Mouse (Mus musculus) spleen, postnatal 4 days (tissue): ENCODE measurements around the gene Krt34.

Source experiments
- DNase-seq, 2 experiments: peaks; one replicate each; pipeline ENCODE4 v3.0.0; 2022; ENCODE audit warnings: low spot score in 2 of 2

Gene Krt34

DNA sequence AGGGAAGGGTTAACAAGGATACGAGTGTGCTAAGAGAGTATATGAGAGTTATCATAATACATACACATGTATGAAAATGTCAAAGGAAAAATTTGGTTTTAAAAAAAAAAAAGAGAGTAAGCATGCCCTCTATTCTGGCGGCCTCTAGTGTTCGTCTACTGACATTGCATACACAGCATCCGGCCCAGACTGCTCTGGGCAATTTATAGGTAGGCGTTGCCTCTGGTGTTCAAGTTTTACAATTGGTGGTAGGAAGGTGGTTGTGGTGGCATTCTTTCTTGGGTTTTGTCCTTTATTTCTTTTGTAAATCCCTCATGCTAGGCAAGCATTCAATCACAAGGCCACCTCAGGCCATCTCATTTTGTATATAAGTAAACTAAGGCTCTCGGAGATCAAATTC lies 36.5 kb downstream of the Krt34 start:
- DNase-seq, result no peak

DNA sequence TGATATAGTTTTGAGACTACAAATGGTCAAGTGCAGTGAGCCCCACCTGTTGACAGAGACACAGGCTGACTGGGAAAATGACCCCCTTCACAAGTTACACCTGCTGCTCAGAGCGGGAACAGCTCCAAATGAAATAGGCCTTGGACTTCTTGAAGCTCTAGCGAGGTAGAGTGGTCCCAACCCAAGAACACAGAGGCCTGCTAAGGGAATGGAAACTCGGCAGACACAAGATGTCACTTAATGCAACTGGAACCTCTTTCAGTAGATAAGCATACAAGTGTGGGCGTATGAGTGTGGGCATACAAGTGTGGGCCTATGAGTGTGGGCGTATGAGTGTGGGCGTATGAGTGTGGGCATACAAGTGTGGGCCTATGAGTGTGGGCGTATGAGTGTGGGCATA lies 42.3 kb downstream of the Krt34 start:
- DNase-seq, result no peak

DNA sequence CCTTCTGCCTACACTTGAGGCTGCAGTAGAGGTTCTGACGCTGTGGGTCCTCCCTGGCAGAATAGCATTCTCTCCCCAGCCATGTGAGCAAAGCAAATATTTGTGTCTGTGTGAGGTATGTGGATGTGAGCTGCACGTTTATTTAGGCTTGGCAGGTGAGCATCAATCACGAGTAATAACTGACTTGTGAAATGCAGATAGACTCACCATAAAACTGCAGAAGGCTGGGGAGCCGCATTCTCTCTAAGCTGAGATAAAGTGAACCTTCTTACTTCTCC lies 47.0 kb downstream of the Krt34 start:
- no peak for DNase-seq

DNA sequence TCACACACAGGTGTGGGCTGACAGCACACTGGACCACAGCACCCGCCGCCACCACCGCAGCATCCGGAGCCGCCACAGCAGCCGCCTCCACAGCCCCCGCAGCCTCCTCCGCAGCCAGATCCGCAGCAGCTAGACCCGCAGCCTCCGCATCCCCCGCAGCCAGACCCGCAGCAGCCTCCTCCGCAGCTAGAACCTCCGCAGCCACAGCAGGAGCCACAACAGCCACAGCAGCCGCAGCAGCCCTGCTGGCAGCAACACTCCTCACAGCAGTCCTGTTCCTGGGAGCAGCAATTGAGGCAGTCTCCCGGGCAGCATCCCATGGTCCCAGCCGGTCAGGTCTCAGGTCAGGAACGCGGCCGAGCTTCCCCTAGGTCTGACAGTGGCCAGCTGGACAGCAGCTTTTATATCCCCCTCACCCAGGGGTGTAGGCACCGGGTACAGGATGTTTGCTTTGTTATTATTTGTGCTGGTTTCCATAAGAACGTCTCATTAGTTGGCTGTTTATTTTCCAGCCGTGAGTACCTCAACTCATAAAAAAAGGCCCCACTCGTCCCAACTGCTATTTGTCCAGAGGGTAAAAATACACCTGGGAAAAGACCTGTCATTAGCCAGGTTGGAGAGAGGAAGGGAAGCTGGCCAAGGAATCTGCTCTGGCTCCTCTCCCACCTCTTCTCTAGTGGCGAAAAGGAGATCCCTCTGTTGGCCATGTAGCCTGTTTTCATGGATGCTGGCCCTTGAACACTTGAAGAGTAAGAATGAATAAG lies 47.6 kb downstream of the Krt34 start, which contains the start of gene Krtap17-1:
Krtap17-1 (minus strand) TSS at position 375 of the 764 bp plus-strand sequence.
- no peak for DNase-seq

DNA sequence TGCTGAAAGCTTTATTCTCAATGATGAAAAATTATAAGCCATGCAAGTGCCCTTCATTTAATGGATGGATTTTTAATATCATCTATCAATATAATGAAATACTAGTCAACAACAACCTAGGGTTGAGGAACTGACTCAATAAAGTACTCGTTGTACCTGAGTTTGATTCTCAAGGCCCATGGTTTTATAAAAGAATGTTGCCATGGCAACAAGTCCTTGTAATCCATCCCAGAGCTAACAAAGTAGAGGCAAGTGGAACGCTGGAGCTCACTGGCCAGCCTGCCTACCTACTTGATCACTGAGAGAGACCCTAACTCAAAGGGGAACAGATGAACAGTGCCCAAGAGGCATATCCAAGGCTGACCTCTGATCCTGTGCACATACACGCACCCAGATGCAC lies 50.8 kb downstream of the Krt34 start:
- DNase-seq, result no peak

DNA sequence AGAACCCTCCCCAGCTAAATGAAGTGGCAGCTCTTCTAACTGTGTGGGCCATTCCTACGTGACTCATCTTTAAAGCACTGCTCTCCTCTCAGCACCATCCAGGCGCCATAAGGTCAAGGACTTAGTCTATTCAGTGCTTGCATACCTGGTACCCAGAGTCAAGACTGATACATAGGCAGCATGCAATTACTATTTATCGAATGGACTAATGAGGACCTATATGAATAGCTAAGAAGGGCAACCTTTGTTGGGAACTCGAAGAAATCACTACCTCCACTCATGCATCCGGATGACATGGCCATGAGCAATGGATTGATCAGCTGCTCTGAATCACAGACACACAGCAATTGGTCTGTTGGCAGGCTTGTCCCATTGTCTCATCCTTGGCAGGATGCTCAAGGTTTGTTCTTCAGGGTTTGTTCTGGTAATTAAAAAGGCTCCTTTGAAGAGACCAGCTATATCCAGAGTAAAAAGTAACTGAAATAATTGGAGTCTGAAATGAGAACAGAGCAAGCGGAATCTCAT lies 51.4 kb downstream of the Krt34 start:
- DNase-seq, result no peak

DNA sequence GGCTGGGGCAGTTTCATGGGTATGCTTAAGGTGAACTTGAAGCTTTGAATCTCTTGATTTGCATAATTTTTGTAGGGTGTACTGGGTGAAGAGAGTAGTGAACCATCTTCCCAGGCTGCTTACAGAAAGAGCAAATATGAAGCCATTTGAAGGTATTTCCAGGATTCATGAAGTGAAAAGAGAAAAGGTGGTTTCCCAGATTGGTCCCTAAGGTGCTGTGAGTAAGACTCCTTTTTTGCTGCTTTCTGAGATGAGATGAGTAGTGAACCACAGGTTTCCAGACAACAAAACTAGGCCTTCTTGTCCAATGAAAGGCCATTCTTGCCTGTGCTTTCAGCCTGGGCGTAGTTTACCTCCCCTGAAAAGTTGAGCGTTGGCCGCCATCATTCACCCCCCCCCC lies 52.8 kb downstream of the Krt34 start:
- no peak for DNase-seq
